Mouse (Mus musculus): ENCODE data around the gene Ccdc34.

DNA sequence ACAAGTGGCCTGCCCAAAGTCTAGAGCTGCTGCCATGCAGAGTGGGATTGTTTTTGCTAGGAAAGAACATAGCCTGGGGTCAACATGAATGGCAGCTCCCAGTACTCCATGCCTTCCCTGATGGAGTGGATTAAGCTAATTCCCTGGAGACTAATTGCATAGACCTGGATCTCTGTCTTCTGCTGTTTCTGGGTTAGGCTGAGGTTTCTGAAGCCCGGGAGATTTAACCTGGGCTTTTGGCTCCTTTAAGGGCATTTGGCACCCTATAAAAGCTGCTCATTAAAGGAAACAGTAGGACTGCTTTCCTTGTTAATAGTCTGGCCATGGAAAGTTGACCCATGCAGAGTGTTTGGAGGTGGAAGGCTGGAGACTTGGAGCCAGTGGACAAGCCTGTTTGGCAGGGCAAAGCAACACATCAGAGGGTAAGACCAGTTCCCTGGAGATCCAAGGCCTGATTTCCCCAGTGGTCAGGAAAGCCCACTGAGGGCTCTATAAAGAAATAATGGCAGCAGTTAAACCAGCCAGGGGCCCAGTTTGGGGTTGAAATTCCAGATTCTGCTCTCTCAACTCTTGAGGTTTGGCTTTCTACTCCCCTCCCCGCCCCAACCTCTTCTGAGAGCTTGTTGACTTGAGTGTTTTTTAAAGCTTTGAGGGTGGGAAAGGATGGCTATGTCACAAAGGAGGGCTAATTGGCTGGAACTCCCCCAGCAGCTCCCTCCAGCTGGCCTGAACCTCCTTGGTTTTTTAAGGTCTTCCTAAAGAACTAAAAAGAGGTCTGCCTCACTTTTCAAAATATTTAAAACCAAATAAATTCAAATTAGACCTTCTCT lies 117.4 kb downstream of the Ccdc34 start:
- TF ChIP-seq POLR2A (IDR thresholded peaks at IDR 0.05; ENCODE audit: insufficient read depth, low read length) (no peak), CTCF (IDR thresholded peaks at IDR 0.05; ENCODE audit: low read depth, low read length) (no peak)

All from ES-Bruce4 (cell line).